7 mouse cellular contexts compared by ENCODE assay signal in the genomic region with DNA sequence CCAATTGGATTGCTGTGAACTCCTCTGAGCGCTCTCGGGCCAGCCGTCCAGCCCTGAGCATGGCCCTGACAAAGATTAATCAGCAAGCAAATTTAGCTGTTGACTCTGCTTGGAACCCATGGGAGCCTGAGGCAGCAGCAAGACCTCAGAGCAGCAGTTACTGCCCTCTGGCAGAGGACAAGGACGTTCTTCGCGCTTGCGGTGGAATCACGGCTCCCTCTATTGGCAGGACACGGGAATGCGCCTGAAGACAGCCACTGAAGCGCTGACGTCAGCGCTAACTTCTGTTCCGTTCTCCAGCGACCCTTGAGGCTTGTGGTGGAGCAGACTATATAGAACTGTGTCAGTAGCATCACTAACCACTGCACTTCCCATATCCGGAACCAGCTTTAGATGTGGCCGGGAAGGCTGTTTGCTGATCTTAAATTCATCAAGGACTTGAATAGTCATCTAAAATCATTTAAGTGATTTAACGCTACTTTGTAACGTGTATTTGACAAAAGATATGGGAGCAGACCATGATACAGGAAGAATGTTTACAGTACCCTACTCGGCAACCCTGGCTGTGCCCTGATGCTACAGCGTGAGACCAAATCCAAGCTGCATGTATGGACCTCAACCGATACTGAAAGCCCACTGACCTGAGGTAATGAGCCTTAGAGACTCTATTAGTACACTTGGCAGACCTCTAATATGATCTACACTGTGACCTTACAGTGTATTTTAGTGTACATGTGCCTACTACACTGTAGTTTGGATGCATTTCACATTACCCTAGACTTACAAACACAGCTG. TPM values are rescaled to one million over a fixed set of nuclear protein-coding genes. Genes with fewer than 3 reads are reported as not detected.
A peak's percentile ranks its signal among the peaks of the same experiment; 100 is the strongest.
DNase-seq lines count a peak whose midpoint lies in the region; ATAC-seq lines count a peak whose summit lies in the region.

No protein-coding gene starts in this region.

- peak; percentile 88 for DNase-seq in adrenal gland, adult 2 months
- DNase-seq in embryonic facial prominence, embryonic 10.5 days (ENCODE audit: low spot score): peak; percentile 88
- DNase-seq in heart, adult 11 months: peak; percentile 95
- peak; percentile 77 for DNase-seq in kidney, adult 11 months
- peak; percentile 90 for DNase-seq in limb, embryonic 10.5 days (ENCODE audit: low spot score)
- peak; percentile 91 for DNase-seq in midbrain, embryonic 14.5 days
- DNase-seq in spleen, adult 18-20 months: peak; percentile 33 to 68

- ATAC-seq in midbrain, embryonic 14.5 days (ENCODE audit: low FRiP score, low TSS enrichment): peak; percentile 77

- no peaks in the 10 kb centered on the region for H3K9me3 ChIP-seq in embryonic facial prominence, embryonic 10.5 days
- no peaks in the 10 kb centered on the region for H3K9me3 ChIP-seq in limb, embryonic 10.5 days (replicated peaks)
- no peaks in the 10 kb centered on the region for H3K9me3 ChIP-seq in midbrain, embryonic 14.5 days (ENCODE audit: control insufficient read depth, low read length)

- H3K27me3 ChIP-seq in embryonic facial prominence, embryonic 10.5 days (replicated peaks; ENCODE audit: low read depth, poor library complexity, severe bottlenecking): peaks cover 3% of the 10 kb centered on the region; the same call in 1 of the 2 replicates
- peaks cover 8% of the 10 kb centered on the region for H3K27me3 ChIP-seq in limb, embryonic 10.5 days (ENCODE audit: low read depth, poor library complexity, severe bottlenecking)
- no peaks in the 10 kb centered on the region for H3K27me3 ChIP-seq in midbrain, embryonic 14.5 days (ENCODE audit: control insufficient read depth, insufficient read depth, low read length)

- 0 out of 2 replicates have a peak overlapping the region, but pooled peaks have one; percentile 11 for H3K4me2 ChIP-seq in midbrain, embryonic 14.5 days (ENCODE audit: low read length)

- H3K36me3 ChIP-seq in embryonic facial prominence, embryonic 10.5 days (replicated peaks): no peaks in the 10 kb centered on the region
- no peaks in the 10 kb centered on the region for H3K36me3 ChIP-seq in limb, embryonic 10.5 days
- H3K36me3 ChIP-seq in midbrain, embryonic 14.5 days (ENCODE audit: control insufficient read depth, insufficient read depth, low read length): no peaks in the 10 kb centered on the region

- no peak overlapping the region for H3K9ac ChIP-seq in midbrain, embryonic 14.5 days (replicated peaks; ENCODE audit: low read length)

- H3K4me1 ChIP-seq in embryonic facial prominence, embryonic 10.5 days: peaks cover 5% of the 10 kb centered on the region
- H3K4me1 ChIP-seq in limb, embryonic 10.5 days: peaks cover 7% of the 10 kb centered on the region; the same call in 1 of the 2 replicates
- H3K4me1 ChIP-seq in midbrain, embryonic 14.5 days (ENCODE audit: control insufficient read depth, insufficient read depth, low read length): no peaks in the 10 kb centered on the region; the same call in 1 of the 2 replicates

- no peak overlapping the region for H3K4me3 ChIP-seq in embryonic facial prominence, embryonic 10.5 days
- H3K4me3 ChIP-seq in limb, embryonic 10.5 days: no peak overlapping the region
- H3K4me3 ChIP-seq in midbrain, embryonic 14.5 days (replicated peaks; ENCODE audit: low read depth, low read length): no peak overlapping the region

- no peak overlapping the region for H3K27ac ChIP-seq in embryonic facial prominence, embryonic 10.5 days (replicated peaks)
- H3K27ac ChIP-seq in limb, embryonic 10.5 days: no peak overlapping the region
- no peak overlapping the region for H3K27ac ChIP-seq in midbrain, embryonic 14.5 days (replicated peaks; ENCODE audit: low read depth, low read length)

- 21% methylated on average over 22 of the region's 22 CpGs for WGBS in embryonic facial prominence, embryonic 10.5 days
- 21% methylated on average over 22 of the region's 22 CpGs for WGBS in limb, embryonic 10.5 days
- WGBS in midbrain, embryonic 14.5 days: 22% methylated on average over 22 of the region's 22 CpGs

RNA-seq across cellular contexts. Expression of a gene that starts 12.8 kb away (rescaled TPM):
- total RNA-seq in adrenal gland, adult 2 months (2021): not detected
- 0.04 TPM in 1 of 2 replicates, not detected in the other for polyA plus RNA-seq in adrenal gland, adult 2 months (2012; rRNA removed)
- polyA plus RNA-seq in embryonic facial prominence, embryonic 10.5 days (2016; fragmentation: Nextera tagmentation; extraction: Ambion mirVana): 0.60 and 0.72 TPM in 2 replicates
- polyA plus RNA-seq in limb, embryonic 10.5 days (2016; fragmentation: Nextera tagmentation; extraction: Ambion mirVana): 0.16 and 0.71 TPM in 2 replicates
- 0.11 and 0.28 TPM in 2 replicates for polyA plus RNA-seq in midbrain, embryonic 14.5 days (2014; fragmentation: Nextera tagmentation; extraction: Ambion mirVana)
